Mouse (Mus musculus) retina, adult 2 months (tissue): ENCODE data around the gene Gm3453.
"Not testable (repeated sequence)": the region's sequence is repeated elsewhere in the genome, so short reads cannot be mapped to it uniquely, and the experiment has no call there.

ENCODE experiments used
- DNase-seq: peaks from one replicate; pipeline ENCODE4 v3.0.0-alpha.2; 2012; ENCODE audit warnings: low read depth, low spot score

The Gm3453 gene

DNA sequence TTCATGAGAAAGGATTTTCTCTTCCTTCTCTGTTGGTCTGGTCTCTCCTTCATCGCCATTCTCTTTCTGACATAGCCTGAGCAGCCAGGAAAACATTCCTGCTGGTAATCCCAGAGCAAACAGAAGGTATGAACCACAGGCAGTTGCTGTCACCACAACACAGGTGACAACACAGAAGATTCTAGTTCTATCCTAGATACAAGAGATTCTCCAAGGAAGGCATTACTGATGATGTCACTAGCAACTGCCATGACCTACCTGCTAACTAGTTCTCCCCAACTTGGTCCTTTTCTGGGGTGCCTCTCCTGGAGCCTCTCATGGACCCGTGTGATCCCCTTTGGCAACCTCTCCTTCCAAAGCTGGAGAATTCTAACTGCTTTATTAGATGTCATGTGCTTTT is at the start of gene Gm3453:
TSS of gene Gm3453 (minus strand) at position 101 of the 400 bp plus-strand sequence.
- DNase-seq: not testable (repeated sequence)

DNA sequence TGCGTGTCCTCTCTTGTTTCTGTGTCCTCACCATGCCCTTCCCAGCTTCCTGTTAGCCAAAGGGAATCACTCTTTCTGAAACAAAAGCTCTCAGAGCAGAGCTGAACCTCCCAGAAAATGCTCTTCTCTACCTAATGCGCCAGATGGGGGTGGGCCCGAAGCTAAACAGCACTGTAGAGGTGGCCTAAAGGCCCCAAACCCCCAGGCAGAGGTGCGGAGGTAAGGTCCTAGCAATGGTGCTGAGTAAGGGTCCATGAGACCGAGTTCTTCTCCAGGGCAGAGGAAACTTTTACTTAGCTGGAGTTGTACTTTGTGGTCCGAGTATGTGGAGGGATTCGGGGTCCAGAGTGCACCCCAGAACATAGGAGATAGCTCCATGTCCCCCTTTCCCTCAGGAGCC is 8.2 kb upstream of the Gm3453 start:
- not testable (repeated sequence) for DNase-seq

DNA sequence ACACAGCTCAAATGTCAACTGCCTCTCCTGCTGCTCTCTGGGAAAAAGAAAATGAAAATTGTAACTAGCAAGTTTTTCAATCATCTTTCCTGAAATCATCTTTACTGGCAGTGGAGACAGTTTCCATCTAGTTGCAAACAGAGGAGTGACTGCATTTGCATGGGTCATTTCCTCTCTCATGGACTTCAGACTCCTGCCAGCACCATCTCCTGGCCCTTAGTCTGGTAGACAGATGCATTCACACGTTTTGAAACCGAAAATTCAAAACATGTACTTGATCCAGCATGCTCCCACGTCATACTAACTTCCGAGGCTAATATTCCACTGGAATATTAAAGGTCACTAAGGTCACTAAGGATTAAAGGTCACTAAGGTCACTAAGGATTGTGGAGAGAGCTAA is 16.5 kb downstream of the Gm3453 start:
- not testable (repeated sequence) for DNase-seq

DNA sequence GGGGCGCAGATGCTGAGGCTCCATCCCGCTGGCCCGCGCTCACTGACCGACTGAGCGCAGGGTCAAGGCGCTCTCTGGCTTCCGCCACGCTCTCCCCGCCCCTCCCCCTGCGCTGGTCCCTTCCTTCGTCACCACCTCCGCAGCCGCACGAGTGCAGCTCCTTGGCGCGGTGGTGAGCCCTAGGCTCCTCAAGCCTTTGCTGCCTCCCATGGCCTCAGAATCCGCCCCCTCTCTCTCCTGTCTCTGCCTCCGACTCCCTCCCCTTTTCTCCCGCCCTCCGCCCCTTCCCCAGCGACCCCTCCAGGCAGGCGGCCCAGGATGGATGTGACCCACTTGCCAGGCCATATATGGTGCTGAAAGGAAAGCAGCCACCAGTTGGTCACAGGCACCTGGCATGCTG is 17.3 kb downstream of the Gm3453 start, which contains the start of gene Gm3248:
TSS of gene Gm3248 (minus strand) at position 111 of the 400 bp plus-strand sequence.
- not testable (repeated sequence) for DNase-seq

DNA sequence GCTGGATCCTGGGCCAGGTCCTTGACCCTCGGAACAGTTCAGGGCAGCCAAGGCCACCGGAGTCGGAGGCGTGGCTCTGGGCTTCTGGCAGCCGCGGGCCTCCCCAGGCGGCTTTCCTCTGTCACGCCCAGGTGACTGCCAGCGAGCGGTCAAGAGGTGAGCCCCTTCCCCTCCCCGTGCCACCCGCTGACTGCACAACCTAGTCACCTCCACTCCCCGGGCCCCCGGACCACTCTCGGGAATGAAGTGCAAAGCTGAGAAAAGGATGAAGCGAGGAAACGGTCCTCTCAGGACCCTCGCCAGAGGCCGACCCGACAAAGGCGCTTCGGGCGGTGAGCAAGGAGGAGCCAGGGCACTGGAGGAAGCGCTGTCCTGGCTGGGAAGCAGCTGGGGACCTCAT is 17.8 kb downstream of the Gm3453 start:
- not testable (repeated sequence) for DNase-seq

DNA sequence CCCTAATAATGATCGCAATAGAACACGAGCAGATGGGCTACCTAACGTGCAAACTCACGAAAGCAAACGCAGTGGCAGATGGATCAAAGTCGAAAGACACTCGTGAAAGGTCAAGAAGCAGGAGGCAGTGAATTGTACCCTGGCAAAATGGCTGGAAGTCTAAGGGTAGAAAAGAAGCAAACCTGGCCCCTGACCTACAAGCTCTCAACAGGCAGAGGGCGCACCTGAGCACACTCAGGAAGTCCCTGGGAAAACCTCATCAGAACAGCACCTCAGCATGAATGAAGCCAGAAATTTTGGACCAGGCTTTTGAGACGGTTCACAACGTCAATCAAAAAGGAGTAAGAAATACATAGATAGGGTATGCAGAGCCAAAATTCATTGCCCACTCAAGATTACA is 18.5 kb downstream of the Gm3453 start:
- not testable (repeated sequence) for DNase-seq

DNA sequence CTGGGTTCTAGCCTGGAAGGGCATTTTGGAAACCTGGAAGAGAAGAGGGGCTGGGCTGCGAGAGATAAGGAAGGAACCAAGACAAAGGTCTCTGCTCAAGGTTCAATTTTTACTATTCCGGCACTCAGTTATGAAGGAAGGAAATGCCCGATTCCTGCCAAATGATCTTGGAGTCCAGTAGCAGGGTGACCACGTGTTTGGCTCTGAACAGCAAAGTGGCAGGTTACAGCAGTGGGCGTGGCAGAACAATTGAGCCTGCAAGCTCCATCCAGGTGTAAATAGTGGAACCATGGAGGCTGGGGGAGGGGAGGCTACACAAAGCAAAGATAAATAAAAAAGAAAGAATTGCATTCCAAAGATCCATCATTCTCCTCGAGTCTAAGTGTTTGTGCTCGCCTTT is 55.7 kb downstream of the Gm3453 start:
- DNase-seq: not testable (repeated sequence)
